Mouse (Mus musculus) liver, adult 2 months (tissue): ENCODE results near the gene Vwa7. TPM values are rescaled to one million over a fixed set of nuclear protein-coding genes. Genes with fewer than 3 reads are reported as not detected.

Source experiments
- DNase-seq: peaks from one replicate; pipeline ENCODE4 v3.0.0-alpha.2; 2011; ENCODE audit warnings: low read depth, low spot score; ENCODE audit errors: extremely low read depth
- H3K27ac ChIP-seq: fragments of 200-500 bp; replicated peaks from 2 replicates; pipeline ENCODE4 v1.5.1; 2012; ENCODE audit warnings: low read depth, mild to moderate bottlenecking, control low read depth, inconsistent platforms, low read length; ENCODE audit not compliant: insufficient read depth
- H3K27me3 ChIP-seq: fragments of 200-500 bp; 2 replicates; pipeline ENCODE4 v1.6.1; 2012; ENCODE audit warnings: mild to moderate bottlenecking, moderate library complexity, low read length, inconsistent platforms; ENCODE audit not compliant: control insufficient read depth, insufficient read depth
- H3K36me3 ChIP-seq: fragments of 200-500 bp; 2 replicates; pipeline ENCODE4 v1.6.1; 2012; ENCODE audit warnings: low read length, inconsistent platforms; ENCODE audit not compliant: control insufficient read depth, insufficient read depth
- H3K4me1 ChIP-seq: fragments of 200-500 bp; 2 replicates; pipeline ENCODE4 v1.6.1; 2011; ENCODE audit warnings: low read length; ENCODE audit not compliant: control insufficient read depth, insufficient read depth
- H3K4me3 ChIP-seq: fragments of 200-500 bp; 2 replicates; pipeline ENCODE4 v1.5.1; 2011; ENCODE audit warnings: low read depth, mild to moderate bottlenecking, control low read depth, low read length, moderate library complexity; ENCODE audit not compliant: insufficient read depth
- H3K79me2 ChIP-seq: fragments of 200-500 bp; 2 replicates; pipeline ENCODE4 v1.6.1; 2012; ENCODE audit warnings: inconsistent platforms, mild to moderate bottlenecking, low read length, moderate library complexity; ENCODE audit not compliant: control insufficient read depth, insufficient read depth
- H3K9ac ChIP-seq: fragments of 200-500 bp; 2 replicates; pipeline ENCODE4 v1.6.1; 2012; ENCODE audit warnings: low read depth, mild to moderate bottlenecking, control low read depth, inconsistent platforms, low read length
- CTCF ChIP-seq: fragments of 200-500 bp; IDR thresholded peaks from 2 replicates; pipeline ENCODE4 v1.5.1; 2011; ENCODE audit warnings: low read depth, low read length, control low read depth
- POLR2A ChIP-seq: fragments of 200-500 bp; IDR thresholded peaks from 2 replicates; pipeline ENCODE4 v1.6.1; 2011; ENCODE audit warnings: low read length, control low read depth; ENCODE audit not compliant: insufficient read depth; ENCODE audit errors: extremely low read depth
- WGBS: fragments of 180-500 bp; shearing (Covaris S2); methylation state at CpG from one replicate; pipeline ENCODE4 v1.1.7; 2018; 5-methylcytosine and 5-hydroxymethylcytosine counted together
- polyA plus RNA-seq: library from polyadenylated mRNA; depleted of rRNA; stranded (reverse); fragments of >200 nt; gene quantifications from 2 replicates; pipeline ENCODE4 v1.2.3, GENCODE M21; 2012
- total RNA-seq: library from RNA; depleted of rRNA; stranded (reverse); fragments of >200 nt; gene quantifications from 2 replicates; pipeline ENCODE4 v1.2.3, GENCODE M21; 2014

Gene Vwa7
- total and polyA plus RNA-seq, 2 experiments, result 0.09 to 0.27 TPM

DNA sequence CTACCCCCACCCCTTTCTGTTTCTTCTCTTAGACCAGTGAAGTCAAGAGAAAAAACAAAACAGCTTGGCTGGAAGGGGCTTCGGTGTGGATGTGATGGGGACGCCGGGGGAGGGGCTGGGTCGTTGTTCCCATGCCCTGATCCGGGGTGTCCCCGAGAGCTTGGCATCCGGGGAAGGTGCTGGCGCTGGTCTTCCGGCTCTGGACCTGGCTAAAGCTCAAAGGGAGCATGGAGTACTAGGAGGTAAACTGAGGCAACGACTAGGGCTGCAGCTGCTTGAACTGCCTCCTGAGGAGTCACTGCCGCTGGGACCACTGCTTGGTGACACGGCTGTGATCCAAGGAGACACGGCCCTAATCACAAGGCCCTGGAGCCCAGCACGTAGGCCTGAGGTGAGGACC is 43.7 kb downstream of the Vwa7 start:
- DNase-seq, result no peak

DNA sequence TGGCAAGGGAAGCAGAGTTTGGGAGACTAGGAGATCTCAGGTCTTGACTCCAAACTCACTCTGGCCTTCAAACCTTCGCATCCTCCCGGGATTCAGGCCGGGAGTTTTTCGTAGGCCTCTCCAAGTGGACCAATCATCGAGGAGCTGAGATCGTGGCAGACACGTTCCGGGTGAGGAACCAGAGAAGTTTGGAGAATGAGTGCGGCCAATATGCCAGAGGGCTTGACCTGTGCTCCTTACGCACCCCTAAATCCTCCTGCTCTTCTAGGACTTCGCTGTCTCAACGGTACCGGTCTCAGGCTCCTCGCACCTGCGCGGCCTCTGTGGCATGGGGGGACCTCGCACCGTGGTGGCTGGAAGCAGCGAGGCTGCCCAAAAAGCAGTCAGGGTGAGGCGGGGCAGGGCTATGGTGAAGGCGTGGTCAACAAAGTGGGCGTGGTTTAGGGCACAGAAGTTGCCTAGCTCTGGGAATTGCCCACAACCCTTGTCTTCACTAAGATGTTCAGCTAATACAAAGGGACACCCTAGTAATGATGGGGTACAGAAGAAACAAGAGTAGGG is 44.4 kb downstream of the Vwa7 start:
- no peak for DNase-seq
- Histone ChIP-seq H3K4me1 (peaks cover 3% of the 10 kb centered on the region; the same call in 1 of the 2 replicates), H3K4me3 (no peak overlapping the region), H3K27ac (no peak overlapping the region), H3K36me3 (peaks cover 2% of the 10 kb centered on the region; the same call in 1 of the 2 replicates), H3K27me3 (no peaks in the 10 kb centered on the region; the same call in 1 of the 2 replicates), H3K9ac (no peak overlapping the region), H3K79me2 (no peaks in the 10 kb centered on the region)
- no peak for TF ChIP-seq CTCF
- TF ChIP-seq POLR2A, result no peak
- 76% methylated on average over 22 of the region's 22 CpGs for WGBS

More for the DNA sequence above, 43.7 kb downstream of the Vwa7 start:
- 35% methylated on average over 14 of the region's 14 CpGs for WGBS
- H3K36me3 ChIP-seq, result peaks cover 5% of the 10 kb centered on the region; the same call in 1 of the 2 replicates
- no peak overlapping the region for H3K27ac ChIP-seq
- H3K4me1 ChIP-seq, result peaks cover 3% of the 10 kb centered on the region; the same call in 1 of the 2 replicates
- TF ChIP-seq POLR2A, result no peak
- TF ChIP-seq CTCF, result no peak
- no peaks in the 10 kb centered on the region; the same call in 1 of the 2 replicates for H3K27me3 ChIP-seq
- no peaks in the 10 kb centered on the region for H3K79me2 ChIP-seq
- 0 out of 2 replicates have a peak overlapping the region, but pooled peaks have one; percentile 6 for H3K9ac ChIP-seq
- H3K4me3 ChIP-seq, result peak overlapping the region; percentile 62; the same call in 1 of the 2 replicates

GRCm38 (mm10) chr17:35061299-35061698 is 44.9 kb downstream of the Vwa7 start:
- Histone ChIP-seq H3K27ac (no peak overlapping the region), H3K9ac (no peak overlapping the region), H3K79me2 (no peaks in the 10 kb centered on the region), H3K4me3 (no peak overlapping the region), H3K36me3 (peaks cover 2% of the 10 kb centered on the region; the same call in 1 of the 2 replicates), H3K27me3 (peaks cover 2% of the 10 kb centered on the region; the same call in 1 of the 2 replicates), H3K4me1 (peaks cover 3% of the 10 kb centered on the region; the same call in 1 of the 2 replicates)
- DNase-seq, result no peak
- TF ChIP-seq POLR2A, result no peak
- WGBS, result 91% methylated on average over 8 of the region's 8 CpGs

- Histone ChIP-seq H3K27ac (no peak overlapping the region), H3K4me3 (no peak overlapping the region), H3K27me3 (peaks cover 2% of the 10 kb centered on the region; the same call in 1 of the 2 replicates), H3K4me1 (peaks cover 3% of the 10 kb centered on the region; the same call in 1 of the 2 replicates), H3K9ac (no peak overlapping the region), H3K79me2 (no peaks in the 10 kb centered on the region), H3K36me3 (no peaks in the 10 kb centered on the region)
- 91% methylated on average over 3 of the region's 3 CpGs for WGBS
- DNase-seq, result no peak
- TF ChIP-seq POLR2A, result no peak
- no peak for TF ChIP-seq CTCF
Measured at GRCm38 (mm10) chr17:35063466-35063865, 47.1 kb downstream of the Vwa7 start.

GRCm38 (mm10) chr17:35064378-35064877 is 48.0 kb downstream of the Vwa7 start:
- peaks cover 2% of the 10 kb centered on the region; the same call in 1 of the 2 replicates for H3K27me3 ChIP-seq
- no peaks in the 10 kb centered on the region for H3K79me2 ChIP-seq
- no peak for TF ChIP-seq POLR2A
- TF ChIP-seq CTCF, result no peak
- H3K27ac ChIP-seq, result no peak overlapping the region
- no peak for DNase-seq
- no peak overlapping the region for H3K4me3 ChIP-seq
- no peaks in the 10 kb centered on the region for H3K36me3 ChIP-seq
- H3K9ac ChIP-seq, result no peak overlapping the region
- H3K4me1 ChIP-seq, result peaks cover under 1% of the 10 kb centered on the region; the same call in 1 of the 2 replicates
- WGBS, result 45% methylated on average over 10 of the region's 10 CpGs
